Mouse (Mus musculus) liver, embryonic 14.5 days (tissue): ENCODE measurements around the gene Trim15. TPM values are rescaled to one million over a fixed set of nuclear protein-coding genes. Genes with fewer than 3 reads are reported as not detected.

Source experiments
- ATAC-seq: fragments of 200-750 bp; cut with Nextera tagmentation; 2 replicates; pipeline ENCODE4 v1.8.0; 2017; ENCODE audit warnings: moderate number of reproducible peaks, mild to moderate bottlenecking, moderate library complexity; ENCODE audit not compliant: insufficient read depth
- DNase-seq, 3 experiments: peaks; one replicate each; pipeline ENCODE4 v3.0.0-alpha.2; 2012 to 2013; ENCODE audit warnings: low read depth in 3 of 3, low spot score in 3 of 3
- H3K27ac ChIP-seq: fragments of 300-500 bp; sonication (generic); 2 replicates; pipeline ENCODE4 v1.5.1; 2014; ENCODE audit warnings: moderate library complexity, mild to moderate bottlenecking, control low read depth, inconsistent platforms
- H3K27me3 ChIP-seq: fragments of 300-500 bp; sonication (generic); 2 replicates; pipeline ENCODE4 v1.6.1; 2014; ENCODE audit warnings: mild to moderate bottlenecking, low read length, moderate library complexity; ENCODE audit not compliant: control insufficient read depth, insufficient read depth
- H3K36me3 ChIP-seq: fragments of 300-500 bp; sonication (generic); replicated peaks from 2 replicates; pipeline ENCODE4 v1.6.1; 2014; ENCODE audit warnings: low read depth; ENCODE audit not compliant: control insufficient read depth, insufficient read depth
- H3K4me1 ChIP-seq, 2 experiments: fragments of 200-500 bp in 1 of 2; fragments of 300-500 bp in 1 of 2; sonication (generic) in 1 of 2; replicated peaks; 2 replicates each; pipeline ENCODE4 v1.6.1; 2012 to 2014; ENCODE audit warnings: antibody characterized with exemption in 1 of 2, inconsistent platforms in 1 of 2, low read length in 1 of 2; ENCODE audit not compliant: control insufficient read depth in 2 of 2, insufficient read depth in 2 of 2
- H3K4me2 ChIP-seq: fragments of 300-500 bp; sonication (generic); 2 replicates; pipeline ENCODE4 v1.6.1; 2014; ENCODE audit warnings: low read depth, mild to moderate bottlenecking, control low read depth, moderate library complexity
- H3K4me3 ChIP-seq, 2 experiments: fragments of 200-500 bp in 1 of 2; fragments of 300-500 bp in 1 of 2; sonication (generic) in 1 of 2; 2 replicates each; pipeline ENCODE4 v1.5.1; 2012 to 2014; ENCODE audit warnings: low read depth in 2 of 2, low read length in 2 of 2, mild to moderate bottlenecking in 2 of 2, control low read depth in 1 of 2, inconsistent platforms in 1 of 2, moderate library complexity in 1 of 2; ENCODE audit not compliant: insufficient read depth in 1 of 2
- H3K9ac ChIP-seq: fragments of 300-500 bp; sonication (generic); replicated peaks from 2 replicates; pipeline ENCODE4 v1.6.1; 2014; ENCODE audit warnings: mild to moderate bottlenecking, control low read depth, moderate library complexity
- H3K9me3 ChIP-seq: fragments of 300-500 bp; sonication (generic); 2 replicates; pipeline ENCODE4 v1.6.1; 2016; ENCODE audit warnings: low read length, mixed read lengths; ENCODE audit not compliant: control insufficient read depth
- CTCF ChIP-seq: IDR thresholded peaks from 2 replicates; pipeline ENCODE4 v1.5.1; 2016; ENCODE audit warnings: antibody characterized with exemption, low read depth, control low read depth
- EP300 ChIP-seq: IDR thresholded peaks from 2 replicates; pipeline ENCODE4 v1.6.1; 2016; ENCODE audit warnings: antibody characterized with exemption, low read depth
- WGBS: fragments of 180-500 bp; shearing (Covaris S2); extraction: QIAGEN DNeasy Blood & Tissue Kit; methylation state at CpG from one replicate; pipeline ENCODE4 v1.1.7; 2014; ENCODE audit not compliant: insufficient replicate concordance; 5-methylcytosine and 5-hydroxymethylcytosine counted together
- polyA plus RNA-seq, 2 experiments: library from polyadenylated mRNA; depleted of rRNA in 1 of 2; stranded (reverse) in 1 of 2; unstranded in 1 of 2; fragments of >200 nt; fragmentation: Nextera tagmentation in 1 of 2; extraction: Ambion mirVana in 1 of 2; gene quantifications; 2 replicates each; pipeline versions ENCODE4 v1.2.1 to v1.2.3; 2012 to 2014

Gene Trim15
- polyA plus RNA-seq, 2 experiments, result 0.26 to 0.32 TPM

GRCm38 (mm10) chr17:36890073-36890903 lies 23.3 kb upstream of the Trim15 start, which contains the start of gene Trim40:
TSS of gene Trim40 (minus strand) at chr17:36890123.
- WGBS, result 74% methylated on average over 5 of the region's 5 CpGs
- no peak within 1 kb of the TSS for H3K9ac ChIP-seq
- no peak within 1 kb of the TSS for H3K27ac ChIP-seq
- no peak for TF ChIP-seq CTCF
- TF ChIP-seq EP300, result no peak
- H3K4me3 ChIP-seq, result no peak within 1 kb of the TSS
- H3K4me1 ChIP-seq, result no peaks in the 10 kb centered on the region
- DNase-seq, result no peak
- H3K27me3 ChIP-seq, result no peaks in the 10 kb centered on the region; the same call in 1 of the 2 replicates
- no peaks in the 10 kb centered on the region for H3K36me3 ChIP-seq
- no peak for ATAC-seq
- H3K9me3 ChIP-seq, result no peaks in the 10 kb centered on the region
- H3K4me2 ChIP-seq, result no peak within 1 kb of the TSS

GRCm38 (mm10) chr17:36885132-36885790 lies 18.3 kb upstream of the Trim15 start:
- Histone ChIP-seq H3K4me3 (no peak overlapping the region), H3K9ac (no peak overlapping the region), H3K9me3 (no peaks in the 10 kb centered on the region), H3K4me1 (peaks cover 0 to 2% of the 10 kb centered on the region in 2 experiments; a peak in 1 of 4 replicates), H3K27me3 (no peaks in the 10 kb centered on the region; the same call in 1 of the 2 replicates), H3K36me3 (no peaks in the 10 kb centered on the region), H3K4me2 (no peak overlapping the region), H3K27ac (no peak overlapping the region)
- WGBS, result 75% methylated on average over 12 of the region's 12 CpGs
- no peak for ATAC-seq
- no peak for DNase-seq
- no peak for TF ChIP-seq CTCF

- Histone ChIP-seq H3K9ac (no peak overlapping the region), H3K27me3 (no peaks in the 10 kb centered on the region), H3K4me3 (no peak overlapping the region), H3K4me1 (peaks cover 0 to 3% of the 10 kb centered on the region in 2 experiments; a peak in 1 of 4 replicates), H3K9me3 (no peaks in the 10 kb centered on the region), H3K27ac (no peak overlapping the region), H3K36me3 (peaks cover under 1% of the 10 kb centered on the region), H3K4me2 (no peak overlapping the region)
- ATAC-seq (no peak), DNase-seq (no peak)
- 73% methylated on average over 2 of the region's 2 CpGs for WGBS
- TF ChIP-seq CTCF, result no peak
- no peak for TF ChIP-seq EP300
Observed at GRCm38 (mm10) chr17:36883350-36883749, 16.3 kb upstream of the Trim15 start.

GRCm38 (mm10) chr17:36874636-36875035 lies 7.6 kb upstream of the Trim15 start:
- 65% methylated on average over 4 of the region's 4 CpGs for WGBS
- TF ChIP-seq CTCF (no peak), EP300 (no peak)
- H3K9ac ChIP-seq, result no peak overlapping the region
- H3K27ac ChIP-seq, result no peak overlapping the region
- H3K27me3 ChIP-seq, result no peaks in the 10 kb centered on the region
- peaks cover 6 to 19% of the 10 kb centered on the region in 2 experiments; a peak in 3 of 4 replicates for H3K4me1 ChIP-seq
- H3K36me3 ChIP-seq, result peaks cover 77% of the 10 kb centered on the region
- ATAC-seq (no peak), DNase-seq (no peak)
- peak overlapping the region; percentile 2 to 20; a peak in 2 of 4 replicates for H3K4me3 ChIP-seq
- peak overlapping the region; percentile 42 for H3K4me2 ChIP-seq
- H3K9me3 ChIP-seq, result no peaks in the 10 kb centered on the region
